Mouse (Mus musculus) embryonic facial prominence, embryonic 12.5 days (tissue): ENCODE data around the gene 1700010I14Rik. TPM values are rescaled to one million over a fixed set of nuclear protein-coding genes. Genes with fewer than 3 reads are reported as not detected.

Experiments
- ATAC-seq: fragments of 200-750 bp; cut with Nextera tagmentation; 2 replicates; pipeline ENCODE4 v1.8.0; 2017; ENCODE audit not compliant: insufficient number of reproducible peaks, insufficient read depth, low FRiP score, low TSS enrichment
- H3K27ac ChIP-seq: fragments of 300-500 bp; sonication (generic); 2 replicates; pipeline ENCODE4 v1.5.1; 2016; ENCODE audit warnings: mild to moderate bottlenecking
- H3K27me3 ChIP-seq: fragments of 300-500 bp; sonication (generic); 2 replicates; pipeline ENCODE4 v1.6.1; 2016; ENCODE audit warnings: mild to moderate bottlenecking, moderate library complexity
- H3K36me3 ChIP-seq: fragments of 300-500 bp; sonication (generic); 2 replicates; pipeline ENCODE4 v1.6.1; 2016; ENCODE audit warnings: mild to moderate bottlenecking
- H3K4me1 ChIP-seq: fragments of 300-500 bp; sonication (generic); 2 replicates; pipeline ENCODE4 v1.6.1; 2016
- H3K4me2 ChIP-seq: fragments of 300-500 bp; sonication (generic); replicated peaks from 2 replicates; pipeline ENCODE4 v1.6.1; 2016; ENCODE audit warnings: mild to moderate bottlenecking, moderate library complexity
- H3K4me3 ChIP-seq: fragments of 300-500 bp; sonication (generic); 2 replicates; pipeline ENCODE4 v1.5.1; 2016; ENCODE audit warnings: mild to moderate bottlenecking
- H3K9ac ChIP-seq: fragments of 300-500 bp; sonication (generic); 2 replicates; pipeline ENCODE4 v1.6.1; 2016; ENCODE audit warnings: mild to moderate bottlenecking, moderate library complexity
- H3K9me3 ChIP-seq: fragments of 300-500 bp; sonication (generic); 2 replicates; pipeline ENCODE4 v1.6.1; 2016; ENCODE audit warnings: mild to moderate bottlenecking, moderate library complexity
- WGBS: fragments of 180-500 bp; shearing (Covaris S2); methylation state at CpG from one replicate; pipeline ENCODE4 v1.1.7; 2016; 5-methylcytosine and 5-hydroxymethylcytosine counted together
- polyA plus RNA-seq: library from polyadenylated mRNA; unstranded; fragments of >200 nt; fragmentation: Nextera tagmentation; extraction: Ambion mirVana; gene quantifications from 2 replicates; pipeline ENCODE4 v1.2.1, GENCODE M21; 2016

Gene 1700010I14Rik
- polyA plus RNA-seq, 1 experiment from 2014 or later, result 1.7 TPM

DNA sequence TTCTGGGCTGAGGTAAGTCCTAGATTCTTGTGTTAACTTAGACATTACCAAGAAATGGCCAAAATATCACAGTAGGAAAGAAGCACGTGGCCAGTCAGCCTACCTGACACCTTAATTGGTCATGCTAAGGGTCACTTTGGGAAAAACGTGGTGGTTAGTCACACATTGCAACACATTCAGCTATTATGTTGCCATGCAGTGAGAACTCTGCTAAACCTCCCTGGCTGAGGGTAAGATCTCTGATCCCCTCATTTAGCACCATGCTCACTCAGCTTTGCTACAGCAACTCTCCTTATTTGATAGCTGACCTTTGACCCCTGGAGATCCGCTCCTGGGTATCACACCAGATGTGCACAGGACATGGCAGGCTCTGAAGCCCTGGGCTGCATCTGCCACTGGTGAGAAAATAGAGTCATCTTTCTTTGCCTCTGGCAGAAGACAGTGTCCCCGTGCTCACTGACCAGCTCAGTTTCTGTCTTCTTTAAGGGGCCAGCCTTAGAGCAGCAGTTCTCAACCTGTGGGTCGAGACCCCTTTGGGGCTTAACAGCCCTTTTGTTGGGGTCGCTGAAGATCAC is 13.2 kb upstream of the 1700010I14Rik start:
- no peaks in the 10 kb centered on the region for H3K36me3 ChIP-seq
- whole genome bisulfite sequencing, result 24% methylated on average over 6 of the region's 6 CpGs
- no peak overlapping the region for H3K4me3 ChIP-seq
- H3K4me2 ChIP-seq, result no peak overlapping the region
- H3K4me1 ChIP-seq, result peaks cover 12% of the 10 kb centered on the region; the same call in 1 of the 2 replicates
- no peak overlapping the region for H3K9ac ChIP-seq
- no peaks in the 10 kb centered on the region for H3K27me3 ChIP-seq
- ATAC-seq, result no peak
- H3K9me3 ChIP-seq, result no peaks in the 10 kb centered on the region
- no peak overlapping the region for H3K27ac ChIP-seq

GRCm38 (mm10) chr17:8976745-8977144 is 11.4 kb upstream of the 1700010I14Rik start:
- H3K4me2 ChIP-seq, result no peak overlapping the region
- H3K9ac ChIP-seq, result no peak overlapping the region
- WGBS, result 84% methylated on average over 6 of the region's 6 CpGs

GRCm38 (mm10) chr17:8977271-8977670 is 10.9 kb upstream of the 1700010I14Rik start:
- Histone ChIP-seq H3K4me2 (no peak overlapping the region), H3K4me3 (no peak overlapping the region), H3K36me3 (no peaks in the 10 kb centered on the region), H3K27ac (no peak overlapping the region), H3K9ac (no peak overlapping the region), H3K27me3 (no peaks in the 10 kb centered on the region), H3K9me3 (no peaks in the 10 kb centered on the region), H3K4me1 (peaks cover 7% of the 10 kb centered on the region; the same call in 1 of the 2 replicates)
- 74% methylated on average over 2 of the region's 2 CpGs for WGBS
- no peak for ATAC-seq

More at GRCm38 (mm10) chr17:8976745-8977144, 11.4 kb upstream of the 1700010I14Rik start:
- H3K27ac ChIP-seq, result no peak overlapping the region
- H3K4me1 ChIP-seq, result peaks cover 12% of the 10 kb centered on the region; the same call in 1 of the 2 replicates
- no peaks in the 10 kb centered on the region for H3K36me3 ChIP-seq
- H3K4me3 ChIP-seq, result no peak overlapping the region
- H3K9me3 ChIP-seq, result no peaks in the 10 kb centered on the region
- H3K27me3 ChIP-seq, result no peaks in the 10 kb centered on the region
- no peak for ATAC-seq

DNA sequence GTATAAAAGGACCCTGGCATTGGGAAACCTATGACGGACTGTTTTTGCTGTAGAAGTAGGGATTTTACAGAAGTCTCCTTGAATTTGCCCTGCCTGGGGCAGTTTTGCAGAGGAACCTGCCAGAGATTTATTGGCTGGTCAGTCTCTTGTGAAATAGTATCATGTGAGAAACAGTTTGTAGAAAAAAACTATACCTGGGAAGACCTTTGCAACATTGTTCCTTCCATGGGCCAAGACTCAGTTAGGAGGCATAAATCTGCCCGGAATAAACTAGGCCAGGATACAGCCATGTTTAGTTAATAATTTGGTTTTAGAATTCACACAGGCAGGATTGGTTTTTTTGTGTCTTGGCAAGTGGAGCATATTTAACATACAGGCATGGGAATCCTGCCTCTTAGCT is 4.6 kb upstream of the 1700010I14Rik start:
- Histone ChIP-seq H3K9me3 (no peaks in the 10 kb centered on the region), H3K4me1 (0 out of 2 replicates have a peak, but pooled peaks cover under 1% of the 10 kb centered on the region), H3K36me3 (no peaks in the 10 kb centered on the region), H3K27me3 (no peaks in the 10 kb centered on the region), H3K4me3 (no peak overlapping the region), H3K9ac (no peak overlapping the region), H3K27ac (no peak overlapping the region), H3K4me2 (no peak overlapping the region)
- no peak for ATAC-seq
- 77% methylated on average over 2 of the region's 2 CpGs for WGBS

GRCm38 (mm10) chr17:8985714-8986113 is 2.4 kb upstream of the 1700010I14Rik start:
- peaks cover 8% of the 10 kb centered on the region; the same call in 1 of the 2 replicates for H3K4me1 ChIP-seq
- no peak overlapping the region for H3K4me3 ChIP-seq
- no peaks in the 10 kb centered on the region for H3K36me3 ChIP-seq
- H3K9ac ChIP-seq, result no peak overlapping the region
- ATAC-seq, result no peak
- 75% methylated on average over 5 of the region's 5 CpGs for WGBS
- no peaks in the 10 kb centered on the region for H3K9me3 ChIP-seq
- H3K27me3 ChIP-seq, result no peaks in the 10 kb centered on the region
- no peak overlapping the region for H3K27ac ChIP-seq
- H3K4me2 ChIP-seq, result no peak overlapping the region

DNA sequence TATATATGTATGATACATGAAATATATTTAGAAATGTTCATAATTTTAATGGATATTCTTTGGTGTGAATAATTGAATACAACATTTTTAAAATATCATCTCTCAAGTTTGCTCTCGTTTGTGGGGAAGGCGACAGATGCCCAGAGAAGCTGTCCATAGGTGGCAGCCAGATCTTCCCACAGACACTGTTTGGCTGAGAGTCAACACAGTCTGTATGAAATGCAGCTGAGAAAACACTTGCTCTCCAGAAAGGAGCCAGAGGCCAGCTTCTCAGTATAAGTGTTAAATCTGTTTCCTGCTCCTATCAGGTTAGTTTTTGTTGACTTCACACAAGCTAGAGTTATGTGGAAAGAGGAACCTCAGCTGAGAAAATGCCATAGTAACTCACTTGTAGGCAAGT is 1.6 kb upstream of the 1700010I14Rik start:
- Histone ChIP-seq H3K27ac (no peak overlapping the region), H3K4me2 (no peak overlapping the region), H3K9ac (no peak overlapping the region), H3K4me1 (peaks cover 8% of the 10 kb centered on the region; the same call in 1 of the 2 replicates), H3K27me3 (no peaks in the 10 kb centered on the region), H3K9me3 (no peaks in the 10 kb centered on the region), H3K4me3 (no peak overlapping the region), H3K36me3 (no peaks in the 10 kb centered on the region)
- WGBS, result 63% methylated on average over 2 of the region's 2 CpGs
- no peak for ATAC-seq

DNA sequence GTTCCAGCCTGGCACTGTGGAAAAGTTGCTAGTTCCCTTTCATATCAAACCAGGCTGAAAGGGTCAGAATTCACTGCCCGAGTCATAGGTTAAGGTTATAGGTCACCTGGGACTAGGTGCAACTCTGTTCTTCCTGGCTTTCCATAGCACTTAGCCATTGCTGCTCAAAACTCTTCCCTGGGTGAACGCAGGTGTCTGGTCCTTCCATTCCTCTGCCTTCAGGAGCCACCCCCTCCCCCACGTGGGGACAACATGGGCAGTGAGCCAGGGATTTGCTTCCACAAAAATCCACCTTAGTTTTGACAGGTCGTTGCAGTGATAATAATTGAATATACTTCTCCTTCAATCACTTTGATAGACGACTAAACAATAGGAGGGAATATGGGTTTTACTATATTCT is 764 bp upstream of the 1700010I14Rik start:
- no peaks in the 10 kb centered on the region for H3K27me3 ChIP-seq
- 79% methylated on average over 5 of the region's 5 CpGs for WGBS
- H3K27ac ChIP-seq, result no peak overlapping the region
- H3K4me1 ChIP-seq, result peaks cover 8% of the 10 kb centered on the region; the same call in 1 of the 2 replicates
- no peak overlapping the region for H3K4me2 ChIP-seq
- no peak overlapping the region for H3K9ac ChIP-seq
- no peaks in the 10 kb centered on the region for H3K9me3 ChIP-seq
- 0 out of 2 replicates have a peak, but pooled peaks cover 4% of the 10 kb centered on the region for H3K36me3 ChIP-seq
- no peak overlapping the region for H3K4me3 ChIP-seq
- ATAC-seq, result no peak

GRCm38 (mm10) chr17:8991160-8991559 is 3.0 kb downstream of the 1700010I14Rik start:
- H3K4me3 ChIP-seq, result no peak overlapping the region
- H3K4me1 ChIP-seq, result peaks cover 8% of the 10 kb centered on the region; the same call in 1 of the 2 replicates
- no peaks in the 10 kb centered on the region for H3K9me3 ChIP-seq
- H3K27ac ChIP-seq, result no peak overlapping the region
- H3K27me3 ChIP-seq, result no peaks in the 10 kb centered on the region
- 35% methylated on average over 8 of the region's 8 CpGs for WGBS
- no peak overlapping the region for H3K9ac ChIP-seq
- H3K36me3 ChIP-seq, result peaks cover 12% of the 10 kb centered on the region; the same call in 1 of the 2 replicates
- no peak for ATAC-seq
- no peak overlapping the region for H3K4me2 ChIP-seq

DNA sequence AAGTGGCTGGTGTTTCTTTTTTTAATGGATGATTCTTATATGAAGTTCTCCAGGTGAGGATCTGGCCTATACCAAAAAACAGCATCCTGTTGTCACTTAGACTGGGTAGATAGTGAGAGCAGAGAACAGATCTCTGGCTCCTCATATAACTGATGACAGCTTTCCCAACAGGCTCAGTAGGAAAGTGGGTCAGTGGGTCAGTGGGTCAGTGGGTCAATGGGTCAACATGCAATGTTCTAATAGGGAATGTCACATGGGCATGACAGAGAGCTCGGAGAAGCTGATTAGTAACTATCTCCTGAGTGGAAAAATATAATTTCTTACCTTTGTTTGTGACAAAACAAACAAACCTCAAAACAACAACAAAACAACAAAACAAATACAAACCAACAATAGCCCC is 7.2 kb downstream of the 1700010I14Rik start:
- no peak for ATAC-seq
- Histone ChIP-seq H3K4me3 (no peak overlapping the region), H3K27me3 (no peaks in the 10 kb centered on the region), H3K4me1 (no peaks in the 10 kb centered on the region), H3K27ac (no peak overlapping the region), H3K36me3 (peaks cover 12% of the 10 kb centered on the region; the same call in 1 of the 2 replicates), H3K9me3 (no peaks in the 10 kb centered on the region), H3K9ac (no peak overlapping the region), H3K4me2 (no peak overlapping the region)
- 53% methylated on average over 1 of the region's 1 CpGs for WGBS

- Histone ChIP-seq H3K9ac (no peak overlapping the region), H3K27ac (no peak overlapping the region), H3K4me2 (no peak overlapping the region), H3K4me1 (no peaks in the 10 kb centered on the region), H3K27me3 (no peaks in the 10 kb centered on the region), H3K36me3 (no peaks in the 10 kb centered on the region), H3K4me3 (no peak overlapping the region), H3K9me3 (no peaks in the 10 kb centered on the region)
- WGBS, result 76% methylated on average over 4 of the region's 4 CpGs
- ATAC-seq, result no peak
These were observed 14.3 kb downstream of the 1700010I14Rik start for GRCm38 (mm10) chr17:9002438-9002837.

DNA sequence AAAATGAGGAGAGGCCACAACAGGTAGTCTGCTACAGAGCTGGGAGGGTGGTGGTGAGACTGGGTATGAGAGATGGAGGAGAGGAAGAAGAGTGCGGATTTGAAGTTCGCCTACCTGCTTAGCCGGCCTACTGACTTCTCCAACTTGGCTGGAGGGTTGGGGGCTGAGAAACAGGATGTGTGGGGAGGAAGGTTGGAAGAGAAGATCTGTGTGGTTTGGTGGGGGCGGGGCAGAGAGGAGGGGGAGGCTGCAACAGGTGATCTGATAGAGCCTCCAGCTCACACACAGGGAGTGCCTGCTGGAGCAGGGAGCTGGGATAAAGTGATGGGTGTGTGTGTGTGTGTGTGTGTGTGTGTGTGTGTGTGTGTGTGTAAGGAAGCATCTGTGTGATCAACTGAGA is 16.4 kb downstream of the 1700010I14Rik start:
- H3K4me2 ChIP-seq, result no peak overlapping the region
- H3K27me3 ChIP-seq, result no peaks in the 10 kb centered on the region
- no peak for ATAC-seq
- no peaks in the 10 kb centered on the region for H3K4me1 ChIP-seq
- WGBS, result 78% methylated on average over 4 of the region's 4 CpGs
- no peak overlapping the region for H3K9ac ChIP-seq
- no peaks in the 10 kb centered on the region for H3K9me3 ChIP-seq
- no peak overlapping the region for H3K27ac ChIP-seq
- no peaks in the 10 kb centered on the region for H3K36me3 ChIP-seq
- H3K4me3 ChIP-seq, result no peak overlapping the region

- Histone ChIP-seq H3K36me3 (no peaks in the 10 kb centered on the region), H3K27me3 (no peaks in the 10 kb centered on the region), H3K4me1 (no peaks in the 10 kb centered on the region), H3K4me3 (no peak overlapping the region), H3K9ac (no peak overlapping the region), H3K4me2 (no peak overlapping the region), H3K27ac (no peak overlapping the region), H3K9me3 (no peaks in the 10 kb centered on the region)
- WGBS, result 28% methylated on average over 14 of the region's 14 CpGs
- ATAC-seq, result no peak
These were observed 35.2 kb downstream of the 1700010I14Rik start for GRCm38 (mm10) chr17:9023198-9023942.
